In the genomic region with DNA sequence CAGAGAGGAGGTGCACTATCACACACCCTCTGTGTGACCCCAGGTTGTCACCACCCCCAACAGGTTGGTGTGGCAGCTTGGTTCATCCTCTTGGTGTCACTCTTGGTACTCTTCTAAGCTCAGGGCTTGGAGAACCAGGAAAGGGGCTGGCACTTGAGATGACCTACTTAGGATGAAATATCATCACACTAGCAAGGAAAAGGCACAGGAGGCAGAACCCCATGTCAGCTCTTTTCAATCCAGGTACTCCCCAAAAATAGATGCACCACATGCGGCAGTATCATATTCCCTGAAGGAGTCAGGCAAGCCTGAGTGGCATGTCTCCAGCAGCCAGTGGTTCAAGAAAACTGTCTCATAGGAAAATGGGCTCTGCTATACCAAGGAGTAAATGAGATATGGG, we compare ENCODE assay signal across 13 mouse cellular contexts. TPM values are rescaled to one million over a fixed set of nuclear protein-coding genes. Genes with fewer than 3 reads are reported as not detected.
DNase-seq lines count a peak whose midpoint lies in the region; ATAC-seq and TF ChIP-seq lines count a peak whose summit lies in the region.
"Had no signal": no experiment of that assay in that cellular context is flagged by ENCODE, and none has a peak within 500 bp of the region (broad histone marks: within the 10 kb centered on the region; RNA-seq: fewer than 3 reads in every experiment).

No protein-coding gene starts in this region.

- no peaks in the 10 kb centered on the region for H3K27me3 ChIP-seq in forebrain, postnatal 0 days (ENCODE audit: insufficient read depth, low read length)
- H3K27me3 ChIP-seq in forebrain, embryonic 10.5 days (ENCODE audit: poor library complexity, severe bottlenecking), result no peaks in the 10 kb centered on the region
- no peaks in the 10 kb centered on the region for H3K27me3 ChIP-seq in lung, postnatal 0 days (replicated peaks; ENCODE audit: insufficient read depth, low read length)
- H3K27me3 ChIP-seq: embryonic facial prominence, embryonic 15.5 days had no signal

- no peak overlapping the region for H3K4me2 ChIP-seq in forebrain, postnatal 0 days (ENCODE audit: low read depth)
- H3K4me2 ChIP-seq in lung, postnatal 0 days (replicated peaks; ENCODE audit: low read depth, low read length), result no peak overlapping the region
- H3K4me2 ChIP-seq: embryonic facial prominence, embryonic 15.5 days had no signal

- WGBS in forebrain, postnatal 0 days, result 78% methylated on average over 1 of the region's 1 CpGs
- 86% methylated on average over 1 of the region's 1 CpGs for WGBS in forebrain, embryonic 10.5 days
- 62% methylated on average over 1 of the region's 1 CpGs for WGBS in lung, postnatal 0 days

- TF ChIP-seq EP300 in lung, postnatal 0 days (IDR thresholded peaks at IDR 0.05), result no peak

- DNase-seq in forebrain, postnatal 0 days, result no peak
- no peak for DNase-seq in forebrain, embryonic 10.5 days (ENCODE audit: extremely low spot score, low spot score)
- no peak for DNase-seq in lung, postnatal 0 days (ENCODE audit: low spot score)
- DNase-seq in lung, postnatal 4 days, result no peak
- peak; percentile 77 to 78 for DNase-seq in cerebellum, postnatal 25 days
- peak; percentile 91 for DNase-seq in skeletal muscle tissue, adult 2 months (ENCODE audit: low read depth, low spot score)
- no peak for DNase-seq in kidney, postnatal 14 days
- no peak for DNase-seq in spleen, adult 18-20 months
- DNase-seq: heart, adult 11 months; thymus, adult 2 months had no signal

- no peak overlapping the region for H3K9ac ChIP-seq in forebrain, postnatal 0 days
- no peak overlapping the region for H3K9ac ChIP-seq in lung, postnatal 0 days (replicated peaks; ENCODE audit: low read depth)
- H3K9ac ChIP-seq: embryonic facial prominence, embryonic 15.5 days had no signal

- peak; percentile 69 for ATAC-seq in forebrain, postnatal 0 days
- ATAC-seq in lung, postnatal 0 days, result no peak
- ATAC-seq: CD4-positive, CD25-positive, alpha-beta regulatory T cell, adult 4 months; intestine, embryonic 16.5 days had no signal

- no peaks in the 10 kb centered on the region for H3K9me3 ChIP-seq in forebrain, postnatal 0 days (ENCODE audit: low read length)
- H3K9me3 ChIP-seq in forebrain, embryonic 10.5 days, result no peaks in the 10 kb centered on the region
- no peaks in the 10 kb centered on the region for H3K9me3 ChIP-seq in lung, postnatal 0 days (ENCODE audit: low read length)
- H3K9me3 ChIP-seq: embryonic facial prominence, embryonic 15.5 days had no signal

- no peak overlapping the region for H3K27ac ChIP-seq in forebrain, postnatal 0 days (ENCODE audit: low read depth, low read length)
- H3K27ac ChIP-seq in forebrain, embryonic 10.5 days, result no peak overlapping the region
- no peak overlapping the region for H3K27ac ChIP-seq in lung, postnatal 0 days (ENCODE audit: low read length)
- H3K27ac ChIP-seq: embryonic facial prominence, embryonic 15.5 days had no signal

- H3K4me1 ChIP-seq in forebrain, postnatal 0 days (ENCODE audit: insufficient read depth), result no peaks in the 10 kb centered on the region
- H3K4me1 ChIP-seq in forebrain, embryonic 10.5 days, result peaks cover 4% of the 10 kb centered on the region
- no peaks in the 10 kb centered on the region for H3K4me1 ChIP-seq in lung, postnatal 0 days (ENCODE audit: insufficient read depth, low read depth, low read length)
- H3K4me1 ChIP-seq: embryonic facial prominence, embryonic 15.5 days had no signal

- no peak overlapping the region for H3K4me3 ChIP-seq in forebrain, postnatal 0 days (ENCODE audit: low read depth, low read length)
- no peak overlapping the region for H3K4me3 ChIP-seq in forebrain, embryonic 10.5 days
- H3K4me3 ChIP-seq in lung, postnatal 0 days (ENCODE audit: low read depth, low read length), result no peak overlapping the region
- H3K4me3 ChIP-seq: embryonic facial prominence, embryonic 15.5 days had no signal

- no peaks in the 10 kb centered on the region for H3K36me3 ChIP-seq in forebrain, postnatal 0 days (ENCODE audit: insufficient read depth)
- no peaks in the 10 kb centered on the region for H3K36me3 ChIP-seq in forebrain, embryonic 10.5 days (replicated peaks)
- no peaks in the 10 kb centered on the region for H3K36me3 ChIP-seq in lung, postnatal 0 days (ENCODE audit: insufficient read depth, low read length)
- H3K36me3 ChIP-seq: embryonic facial prominence, embryonic 15.5 days had no signal

- peak; percentile 48; the same call in 1 of the 2 replicates for TF ChIP-seq CTCF in forebrain, postnatal 0 days (IDR thresholded peaks at IDR 0.05; ENCODE audit: low read depth)
- peak; percentile 19; the same call in 1 of the 2 replicates for TF ChIP-seq CTCF in lung, postnatal 0 days (IDR thresholded peaks at IDR 0.05)

RNA-seq across cellular contexts. Expression of a gene that starts 39.4 kb away (rescaled TPM):
- 150 and 191 TPM in 2 replicates for total RNA-seq in forebrain, postnatal 0 days (2014; rRNA removed)
- polyA plus RNA-seq in forebrain, postnatal 0 days (2015; fragmentation: Nextera tagmentation; extraction: Ambion mirVana), result 118 and 125 TPM in 2 replicates
- polyA plus RNA-seq in forebrain, embryonic 10.5 days (2016; fragmentation: Nextera tagmentation; extraction: Ambion mirVana), result 211 and 220 TPM in 2 replicates
- 145 and 149 TPM in 2 replicates for polyA plus RNA-seq in lung, postnatal 0 days (2015; fragmentation: Nextera tagmentation; extraction: Ambion mirVana)

Comparison
In these comparisons a context has a peak if more than half of its experiments do, and no peak if none do; other contexts are left out.
1. DNase-seq: peak in cerebellum, postnatal 25 days (2 of 2) and skeletal muscle tissue, adult 2 months (single experiment); none in forebrain, postnatal 0 days (single experiment), forebrain, embryonic 10.5 days (single experiment), lung, postnatal 0 days (single experiment), lung, postnatal 4 days (0 of 2), kidney, postnatal 14 days (single experiment) and spleen, adult 18-20 months (0 of 2).